Mouse (Mus musculus) A20 (cell line): ENCODE measurements around the gene Fut11.

Experiments
- DNase-seq: peaks from one replicate; pipeline ENCODE4 v3.0.0-alpha.2; 2011; ENCODE audit warnings: low read depth, low spot score

Fut11 gene

DNA sequence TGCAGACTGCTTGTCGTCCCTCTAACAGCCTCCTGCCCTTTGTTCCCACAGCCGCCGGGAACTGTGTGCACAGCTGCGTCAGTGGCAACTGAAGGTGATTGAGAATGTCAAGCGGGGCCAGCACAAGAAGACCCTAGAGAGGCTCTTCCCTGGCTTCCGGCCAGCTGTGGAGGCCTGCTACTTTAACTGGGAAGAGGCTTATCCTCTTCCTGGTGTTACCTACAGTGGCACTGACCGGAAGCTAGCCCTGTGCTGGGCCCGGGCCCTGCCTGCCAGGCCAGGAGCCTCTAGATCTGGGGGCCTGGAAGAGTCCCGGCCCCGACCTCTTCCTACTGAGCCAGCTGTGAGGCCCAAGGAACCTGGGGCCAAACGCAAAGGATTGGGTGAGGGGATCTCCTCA is 19.1 kb downstream of the Fut11 start:
- no peak for DNase-seq

DNA sequence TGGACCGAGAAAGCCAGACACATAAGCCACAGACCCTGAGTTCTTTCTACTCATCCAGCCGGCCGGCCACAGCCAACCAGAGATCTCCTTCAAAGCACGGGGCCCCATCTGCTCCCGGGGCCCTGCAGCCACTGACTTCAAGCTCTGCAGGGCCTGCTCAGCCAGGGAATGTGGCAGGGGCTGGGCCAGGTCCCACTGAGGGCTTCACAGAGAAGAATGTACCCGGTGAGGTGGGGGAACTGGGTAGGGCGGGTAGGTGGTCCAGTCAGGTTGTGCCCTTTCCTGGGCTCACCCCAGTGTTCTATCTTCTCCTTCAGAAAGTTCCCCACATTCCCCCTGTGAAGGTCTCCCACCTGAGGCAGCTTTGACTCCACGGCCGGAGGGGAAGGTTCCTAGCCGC is 23.7 kb downstream of the Fut11 start:
- DNase-seq = no peak

DNA sequence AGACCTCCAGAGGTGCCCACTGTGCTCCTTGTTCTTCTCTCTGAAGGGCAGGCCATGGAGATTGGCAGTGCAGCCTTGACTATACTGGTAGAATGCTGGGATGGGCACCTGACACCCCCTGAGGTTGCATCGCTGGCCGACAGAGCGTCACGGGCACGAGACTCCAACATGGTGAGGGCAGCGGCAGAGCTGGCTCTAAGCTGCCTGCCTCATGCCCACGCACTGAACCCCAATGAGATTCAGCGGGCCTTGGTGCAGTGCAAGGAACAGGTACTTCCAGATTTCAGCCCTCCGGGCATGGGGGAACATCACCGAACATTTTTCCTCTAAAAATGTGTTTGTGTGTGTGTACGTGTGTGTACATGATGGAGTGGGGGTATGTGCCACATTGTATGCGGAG is 25.0 kb downstream of the Fut11 start:
- DNase-seq = no peak

DNA sequence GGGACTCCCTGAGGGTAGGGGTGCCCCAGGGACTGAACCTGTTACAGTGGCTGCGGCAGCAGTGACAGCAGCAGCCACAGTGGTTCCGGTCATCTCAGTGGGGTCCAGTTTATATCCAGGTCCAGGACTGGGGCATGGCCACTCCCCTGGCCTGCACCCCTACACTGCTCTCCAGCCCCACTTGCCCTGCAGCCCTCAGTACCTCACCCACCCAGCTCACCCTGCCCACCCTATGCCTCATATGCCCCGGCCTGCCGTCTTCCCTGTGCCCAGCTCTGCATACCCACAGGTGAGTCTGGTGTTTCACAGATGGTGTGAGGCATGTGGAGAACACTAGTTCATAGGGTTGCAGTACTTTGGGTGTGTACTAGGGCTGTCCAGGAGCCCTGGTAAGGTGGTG is 26.6 kb downstream of the Fut11 start:
- no peak for DNase-seq

DNA sequence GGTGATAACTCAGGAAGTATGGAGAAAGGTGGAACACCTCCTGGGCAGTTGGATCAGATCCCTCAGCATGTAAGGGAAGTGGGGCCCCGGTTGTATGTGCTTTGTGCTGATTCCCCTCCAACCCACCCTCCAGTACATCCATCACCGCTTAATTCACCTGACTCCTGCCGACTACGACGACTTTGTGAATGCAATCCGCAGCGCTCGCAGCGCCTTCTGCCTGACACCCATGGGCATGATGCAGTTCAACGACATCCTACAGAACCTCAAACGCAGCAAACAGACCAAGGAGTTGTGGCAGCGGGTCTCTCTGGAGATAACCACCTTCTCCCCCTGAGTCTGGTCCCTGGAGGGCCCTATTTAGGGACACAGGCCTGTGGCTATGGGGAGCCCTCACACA is 28.2 kb downstream of the Fut11 start:
- DNase-seq = no peak

DNA sequence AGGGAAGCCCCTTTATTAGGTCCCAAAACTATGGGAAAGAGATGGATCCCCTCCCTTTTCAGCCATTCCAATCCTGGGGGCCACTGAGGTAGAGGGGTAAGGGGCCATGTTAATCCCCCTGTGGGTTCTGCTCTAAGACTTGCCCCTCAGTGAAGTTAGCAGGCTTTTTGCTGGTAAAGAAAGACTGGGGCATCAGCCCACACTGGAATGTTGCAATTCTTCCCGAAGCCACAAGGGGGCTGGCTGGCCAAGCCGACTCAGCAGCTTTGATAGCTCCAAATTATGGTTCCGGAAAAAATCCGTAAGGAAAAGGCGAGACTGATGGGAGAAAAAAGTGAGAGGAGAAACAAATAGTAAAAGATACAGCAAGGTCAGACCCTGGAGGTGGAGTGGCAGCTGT is 29.3 kb downstream of the Fut11 start:
- DNase-seq = peak; percentile 43

DNA sequence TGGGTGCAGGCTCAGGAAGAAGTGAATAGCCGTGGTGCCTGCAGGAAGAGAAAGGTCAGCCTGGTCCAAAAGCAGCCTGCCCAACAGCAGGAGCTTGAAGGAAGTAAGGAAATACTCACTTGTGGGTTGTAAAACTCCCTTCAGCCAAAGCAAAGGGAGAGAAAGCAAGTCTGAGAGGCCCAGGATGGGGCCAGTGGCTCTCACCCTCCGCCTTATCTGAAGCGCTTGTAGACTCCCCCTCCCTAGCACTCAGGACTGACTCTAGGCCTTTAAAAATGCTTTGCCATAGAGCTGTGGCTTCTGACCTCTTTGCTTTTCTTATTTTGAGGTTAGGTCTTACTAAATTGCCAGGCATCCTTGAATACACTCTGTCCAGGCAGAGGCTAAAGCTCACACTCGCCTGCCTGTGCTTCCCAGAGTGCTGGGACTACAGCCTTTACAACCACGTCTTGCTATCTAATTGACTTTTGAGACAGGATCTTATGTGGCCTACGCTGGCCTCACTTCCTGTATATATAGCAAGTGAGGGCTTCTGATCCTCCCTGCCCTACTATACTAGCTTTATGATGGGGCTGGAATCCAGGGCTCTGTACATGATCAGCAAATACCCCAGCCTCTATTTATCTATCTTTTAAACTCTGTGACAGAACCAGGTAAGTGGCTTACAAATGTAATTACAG is 31.0 kb downstream of the Fut11 start:
- no peak for DNase-seq

DNA sequence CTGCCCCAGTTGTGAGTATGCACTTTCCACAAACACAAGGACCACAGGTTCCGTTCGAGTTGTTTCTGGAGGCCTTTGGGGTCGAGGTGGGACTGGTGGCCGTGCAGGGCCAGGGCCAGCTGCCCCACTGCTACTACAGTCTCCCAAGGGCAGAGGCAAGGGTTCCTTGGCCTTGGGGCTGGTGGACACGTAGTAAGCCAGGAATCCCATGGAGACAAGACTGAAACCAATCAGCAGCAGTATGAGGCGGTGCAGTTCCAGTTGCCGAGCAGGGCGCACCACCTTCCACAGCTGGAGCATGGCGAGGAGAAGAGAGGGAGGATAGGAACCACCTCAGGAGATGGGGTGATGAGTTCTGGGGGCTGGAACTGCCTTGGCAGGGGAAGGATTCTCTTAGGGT is 35.1 kb downstream of the Fut11 start:
- DNase-seq = no peak

DNA sequence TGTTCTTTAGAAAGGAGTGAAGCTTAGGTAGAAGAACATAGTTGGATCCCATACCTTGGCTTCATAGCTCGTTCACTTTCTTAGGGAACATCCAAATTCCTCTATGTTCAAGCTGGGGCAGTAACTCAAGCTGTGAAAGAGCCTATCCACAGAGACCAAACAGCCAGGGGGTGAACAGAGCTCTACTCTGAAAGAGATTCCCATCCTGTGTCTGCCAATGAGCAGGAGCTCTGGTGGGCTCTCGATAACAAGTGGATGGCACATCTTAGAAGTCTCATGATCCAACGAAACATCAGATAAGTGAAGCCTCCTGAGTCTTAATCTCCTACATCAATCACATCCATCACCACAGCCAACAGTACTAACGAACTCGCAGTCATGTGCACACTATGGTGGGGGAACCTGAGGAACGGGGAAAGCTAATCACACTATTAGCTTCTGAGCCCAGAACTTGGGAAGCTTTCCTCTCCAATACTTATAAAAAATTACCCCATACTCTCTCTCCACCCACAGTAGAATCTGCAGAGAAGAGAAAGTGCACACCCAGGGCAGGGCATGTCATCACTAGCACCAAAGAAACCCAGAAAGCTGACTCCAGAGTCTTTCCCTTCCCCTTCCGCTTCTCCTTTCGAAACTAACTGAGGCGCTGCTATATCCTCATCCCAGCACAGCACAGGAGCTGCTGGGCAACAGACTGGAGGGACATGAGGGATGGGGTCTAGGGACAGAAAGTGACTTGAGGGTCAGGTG is 36.3 kb downstream of the Fut11 start:
- DNase-seq = no peak

DNA sequence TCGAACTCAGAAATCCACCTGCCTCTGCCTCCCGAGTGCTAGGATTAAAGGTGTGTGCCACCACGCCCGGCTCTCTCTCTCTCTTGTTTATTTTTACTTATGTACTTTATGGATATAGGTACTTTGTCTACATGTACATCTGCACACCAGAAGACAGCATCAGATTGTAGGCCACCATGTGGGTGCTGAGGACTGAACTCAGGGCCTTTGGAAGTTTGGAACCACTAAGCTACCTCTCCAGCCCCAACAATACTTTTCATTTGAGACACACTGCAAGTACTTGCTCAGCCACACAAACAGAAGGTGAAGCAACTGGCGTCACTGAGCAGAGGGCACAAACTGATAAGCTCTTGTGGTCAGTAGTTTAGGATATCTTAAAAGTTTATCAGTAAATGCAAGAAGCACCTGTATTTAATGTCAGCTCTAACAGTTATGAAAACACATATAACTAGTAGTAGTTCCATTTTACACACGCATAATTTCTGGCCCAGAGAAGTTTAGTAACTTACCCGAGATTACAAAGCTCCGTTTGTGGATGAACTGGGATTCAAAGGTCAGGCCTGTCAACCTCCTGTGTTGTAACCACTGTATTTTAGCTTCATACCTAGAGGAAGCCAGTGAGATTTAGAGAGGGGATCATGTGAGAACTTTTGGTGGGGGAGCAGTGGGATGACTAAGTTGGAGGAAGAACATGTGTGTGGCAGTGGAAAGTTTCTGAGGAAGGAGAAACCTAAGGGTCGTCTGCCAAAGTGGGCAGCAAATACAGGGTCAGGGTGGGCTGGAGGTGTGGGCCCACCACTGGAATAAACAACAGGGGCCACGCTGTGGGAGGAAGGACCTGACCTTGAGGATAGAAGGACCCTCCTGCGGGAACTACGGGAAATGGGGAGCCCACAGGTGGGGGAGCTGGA is 38.5 kb downstream of the Fut11 start:
- DNase-seq = peak; percentile 37

DNA sequence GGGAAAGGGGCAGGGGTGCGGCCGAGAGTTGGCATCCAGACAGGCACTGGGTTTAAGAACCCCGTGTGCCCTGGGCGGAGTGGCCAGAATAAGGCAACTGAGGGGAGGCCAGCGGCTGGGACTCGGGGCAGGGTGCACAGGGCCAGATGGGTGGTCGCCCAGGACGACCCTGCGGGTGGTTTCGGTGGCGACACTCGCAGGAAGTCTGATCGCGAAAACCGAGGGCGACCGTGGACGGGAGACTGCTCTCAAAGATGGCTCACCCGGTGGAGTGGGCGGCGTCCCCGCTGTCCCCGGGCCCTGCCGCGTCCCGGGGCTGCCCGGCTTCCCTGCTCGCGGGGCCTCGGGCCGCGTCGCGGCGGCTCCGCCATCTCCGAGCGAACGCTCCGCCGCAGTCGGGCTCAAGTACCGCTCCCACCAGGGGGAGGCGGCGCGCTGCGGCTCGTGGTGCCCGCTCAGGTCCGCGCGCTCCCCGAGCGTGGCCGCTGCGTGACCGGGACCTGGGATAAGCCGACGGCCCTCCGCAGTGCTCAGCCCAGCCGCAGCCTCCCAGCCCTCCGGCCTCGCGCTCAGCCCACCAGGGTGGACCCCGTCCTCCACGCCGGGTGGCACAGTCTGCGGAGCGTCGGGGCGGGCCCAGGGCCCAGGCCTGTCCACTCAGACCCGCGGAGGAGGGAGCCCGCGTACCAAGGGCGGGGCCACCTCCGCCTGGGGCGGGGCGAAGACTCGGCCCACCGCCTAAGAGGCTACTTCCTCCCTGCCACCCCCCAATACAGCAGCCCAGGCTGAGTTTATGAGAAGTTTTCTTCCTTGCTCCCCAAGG is 39.4 kb downstream of the Fut11 start, which contains the start of gene Ndst2:
Ndst2 (minus strand) TSS at position 611 of the 823 bp plus-strand sequence.
- DNase-seq = peak; percentile 96

DNA sequence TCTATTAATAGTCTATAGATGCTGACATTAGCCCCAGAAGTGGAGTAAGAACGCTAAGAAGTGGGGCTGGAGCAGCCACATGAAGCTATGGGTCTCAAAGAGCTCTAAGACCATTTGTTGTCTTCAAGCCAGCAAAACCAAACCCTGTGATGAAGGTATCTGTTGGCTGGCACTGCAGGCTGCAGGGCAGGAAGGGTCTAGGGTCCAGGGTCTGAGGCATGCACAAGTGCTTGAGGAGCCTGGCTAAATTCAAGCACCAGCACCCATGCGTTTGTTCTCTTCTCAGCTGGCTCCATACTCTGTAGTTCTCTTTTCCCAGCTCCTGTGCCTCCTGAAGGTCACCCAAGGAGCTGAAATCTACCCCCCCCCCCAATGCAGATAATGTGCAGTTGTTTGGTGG is 40.3 kb downstream of the Fut11 start:
- no peak for DNase-seq

DNA sequence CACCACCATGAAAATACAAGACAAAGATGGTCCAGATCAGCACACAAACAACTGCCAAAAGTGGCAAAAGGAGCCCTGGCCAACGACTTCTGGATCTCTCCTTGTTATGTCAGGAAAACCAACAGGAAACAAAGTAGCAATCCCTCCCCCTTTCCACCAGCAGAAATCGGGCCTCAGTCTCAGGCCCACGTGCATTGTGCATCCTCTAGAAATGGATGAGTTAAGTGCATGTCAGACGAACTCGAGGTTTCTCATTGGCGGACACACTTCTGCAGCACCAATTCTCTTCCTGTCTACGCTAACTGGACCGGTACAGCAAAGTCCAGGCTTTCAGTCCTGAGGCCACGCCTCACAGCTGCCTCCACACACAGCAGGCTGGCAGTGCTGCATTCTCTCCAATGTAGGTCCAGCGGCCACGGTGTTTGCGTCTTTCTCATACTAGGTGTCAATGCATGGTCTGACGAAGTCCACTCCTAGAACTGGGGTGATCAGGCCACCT is 41.2 kb downstream of the Fut11 start:
- DNase-seq = no peak

DNA sequence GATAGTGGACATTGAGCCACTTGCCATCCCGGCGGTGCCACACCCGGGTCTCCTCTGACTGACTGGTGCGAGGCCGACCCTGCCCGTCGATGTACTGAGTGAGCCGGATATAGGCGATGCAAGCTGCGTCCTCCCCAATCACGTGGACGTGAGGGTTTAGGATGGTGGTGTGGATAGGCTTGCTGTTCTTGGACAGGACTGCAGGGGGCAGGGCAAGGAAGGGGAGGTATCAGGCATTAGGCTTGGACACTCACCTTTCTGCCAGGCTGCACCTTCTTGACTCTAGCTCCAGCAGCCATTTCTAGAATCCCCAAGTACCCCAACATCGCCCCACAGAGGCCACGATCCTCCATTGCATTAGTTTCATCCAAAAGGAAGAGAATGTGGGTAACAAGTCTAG is 42.5 kb downstream of the Fut11 start:
- peak; percentile 51 for DNase-seq

DNA sequence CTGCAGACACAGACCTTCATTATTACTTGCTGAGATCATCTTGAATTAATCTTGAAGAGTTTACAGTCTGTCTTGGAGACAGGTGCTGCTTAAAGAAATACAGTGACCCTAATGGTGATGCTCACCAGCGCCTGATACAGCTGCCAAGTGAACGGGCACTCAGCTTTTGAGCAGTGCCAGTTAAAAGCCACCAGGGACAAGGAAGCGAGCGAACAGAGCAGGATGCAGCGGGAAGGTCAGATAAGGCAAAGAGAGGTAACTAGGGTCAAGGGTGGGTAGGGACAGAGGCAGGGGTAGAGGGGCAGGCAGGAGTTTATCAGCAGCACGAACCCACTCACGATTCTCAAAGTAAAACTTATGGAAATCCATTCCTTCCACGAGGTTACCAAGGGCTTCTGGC is 43.7 kb downstream of the Fut11 start:
- DNase-seq = no peak

DNA sequence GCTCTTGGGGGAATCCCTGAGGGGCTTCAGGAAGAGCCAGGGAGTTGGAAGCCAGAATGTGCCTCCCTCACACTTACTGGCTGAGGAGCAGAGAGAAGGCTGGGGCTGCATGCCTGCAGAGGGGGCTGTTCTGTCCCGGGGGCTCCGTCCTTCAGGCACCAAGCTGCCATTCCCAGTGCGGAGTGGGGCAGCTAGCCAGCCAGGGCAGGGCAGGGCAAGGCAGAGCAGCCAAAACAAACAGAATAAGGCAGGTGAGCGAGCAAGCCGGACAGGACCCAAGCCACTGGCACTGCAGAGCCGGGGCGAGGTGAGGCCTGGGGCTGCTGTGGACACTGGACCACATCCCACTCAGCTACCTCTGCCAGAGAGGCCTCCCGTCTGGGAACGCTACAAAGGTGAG is 46.5 kb downstream of the Fut11 start:
- no peak for DNase-seq

DNA sequence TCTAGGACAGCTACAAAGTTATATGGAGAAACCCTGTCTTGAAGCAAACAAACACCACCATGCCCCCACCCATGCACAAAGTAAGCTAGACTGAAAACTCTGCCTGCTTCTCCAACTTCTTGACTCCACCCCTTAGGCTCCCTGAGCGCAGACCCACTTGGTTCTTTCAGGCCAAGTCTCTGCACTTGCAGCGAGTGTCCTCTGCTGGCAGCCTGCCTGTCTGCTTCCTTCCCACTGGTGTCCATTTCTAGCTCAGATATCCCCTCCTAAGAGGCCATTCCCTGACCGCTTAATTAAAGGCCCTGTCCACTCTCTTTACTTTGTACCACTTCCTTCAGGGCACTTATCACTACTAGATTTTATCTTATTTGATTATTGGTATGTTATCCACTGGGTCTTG is 48.8 kb downstream of the Fut11 start:
- no peak for DNase-seq

DNA sequence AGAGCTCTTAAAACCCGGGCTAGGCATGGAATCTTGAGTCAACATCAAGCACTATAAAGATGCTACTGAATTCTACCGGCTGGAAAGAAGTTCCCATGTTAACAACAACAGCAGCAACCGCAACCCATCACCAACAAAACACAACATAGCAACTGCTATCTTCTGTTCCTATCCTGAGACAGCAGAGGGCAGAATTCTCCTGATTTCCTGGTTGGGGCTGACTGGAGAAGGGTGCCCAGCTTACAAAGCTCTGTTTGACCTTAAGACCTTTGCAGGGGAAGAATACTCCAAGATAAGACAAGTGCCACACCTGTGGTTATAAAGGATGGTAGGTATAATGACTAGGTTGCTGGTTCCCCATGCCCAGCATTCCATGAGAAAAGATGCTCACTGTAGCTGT is 52.2 kb downstream of the Fut11 start:
- DNase-seq = no peak

DNA sequence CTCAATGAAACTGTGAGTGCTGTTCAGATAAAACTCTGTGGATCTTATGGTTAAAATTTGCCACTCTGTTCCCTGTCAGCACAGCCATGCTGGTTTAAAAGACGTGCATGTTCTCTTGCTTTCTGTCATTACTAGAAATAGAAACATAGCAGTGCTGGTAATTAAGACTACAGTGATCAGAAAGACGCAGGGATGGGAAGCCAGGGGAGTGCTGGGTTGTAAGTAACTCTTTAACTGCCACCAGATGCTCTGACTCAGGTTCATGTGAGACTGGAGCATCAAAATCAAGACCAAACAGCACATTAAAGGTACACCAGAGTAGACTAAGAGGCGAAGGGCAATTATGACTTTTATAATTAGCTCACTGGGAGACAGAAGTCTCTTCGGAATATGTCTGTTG is 53.6 kb downstream of the Fut11 start:
- DNase-seq = no peak

DNA sequence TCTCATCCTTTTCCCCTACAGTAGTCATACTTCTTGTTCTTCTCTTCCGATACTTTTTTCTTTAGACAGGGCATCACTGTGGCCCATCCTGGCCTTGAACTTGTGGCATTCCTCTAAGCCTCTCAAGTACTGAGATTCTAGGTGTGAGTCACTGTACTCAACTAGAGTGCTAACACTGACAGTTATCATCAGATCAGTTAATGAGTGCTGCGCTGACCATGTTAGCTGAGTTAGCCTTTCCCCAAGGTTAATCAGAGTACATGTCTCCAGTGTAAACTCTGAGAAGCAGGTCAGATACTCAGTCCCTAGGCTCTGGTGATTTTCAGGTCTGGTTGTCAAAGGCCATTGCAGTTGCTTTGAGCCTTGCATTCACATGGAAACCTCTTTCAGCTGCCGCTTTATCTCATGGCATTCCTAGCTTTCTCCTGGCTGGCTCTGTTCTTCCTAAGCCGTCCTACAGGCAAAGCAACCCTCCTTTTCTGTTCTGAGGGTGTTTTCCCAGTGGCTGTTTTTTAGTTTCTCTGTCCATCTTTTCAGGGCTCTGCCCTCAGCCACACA is 54.8 kb downstream of the Fut11 start:
- no peak for DNase-seq

DNA sequence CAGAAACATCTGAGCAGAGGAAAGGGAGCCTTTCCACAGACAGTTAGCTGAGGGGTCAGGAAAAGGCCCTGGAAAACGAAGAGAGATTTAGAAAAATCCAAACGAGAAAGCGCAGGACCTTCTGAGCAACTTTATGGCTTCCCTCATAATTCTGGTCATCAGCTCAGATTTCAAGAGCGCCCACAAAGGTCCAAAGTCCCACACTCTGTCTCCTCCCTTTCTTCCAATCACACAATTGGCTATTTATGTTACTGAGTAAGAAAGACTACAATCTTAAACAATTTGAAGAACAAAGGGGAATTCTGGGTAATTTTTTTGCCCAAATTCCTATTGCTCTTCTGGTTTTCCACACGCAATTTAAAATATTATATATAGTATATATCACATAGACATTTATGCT is 55.7 kb downstream of the Fut11 start:
- no peak for DNase-seq
